Mouse (Mus musculus): ENCODE data around the gene Rala.
"Not testable (repeated sequence)": the region's sequence is repeated elsewhere in the genome, so short reads cannot be mapped to it uniquely, and the experiment has no call there.

Rala gene

DNA sequence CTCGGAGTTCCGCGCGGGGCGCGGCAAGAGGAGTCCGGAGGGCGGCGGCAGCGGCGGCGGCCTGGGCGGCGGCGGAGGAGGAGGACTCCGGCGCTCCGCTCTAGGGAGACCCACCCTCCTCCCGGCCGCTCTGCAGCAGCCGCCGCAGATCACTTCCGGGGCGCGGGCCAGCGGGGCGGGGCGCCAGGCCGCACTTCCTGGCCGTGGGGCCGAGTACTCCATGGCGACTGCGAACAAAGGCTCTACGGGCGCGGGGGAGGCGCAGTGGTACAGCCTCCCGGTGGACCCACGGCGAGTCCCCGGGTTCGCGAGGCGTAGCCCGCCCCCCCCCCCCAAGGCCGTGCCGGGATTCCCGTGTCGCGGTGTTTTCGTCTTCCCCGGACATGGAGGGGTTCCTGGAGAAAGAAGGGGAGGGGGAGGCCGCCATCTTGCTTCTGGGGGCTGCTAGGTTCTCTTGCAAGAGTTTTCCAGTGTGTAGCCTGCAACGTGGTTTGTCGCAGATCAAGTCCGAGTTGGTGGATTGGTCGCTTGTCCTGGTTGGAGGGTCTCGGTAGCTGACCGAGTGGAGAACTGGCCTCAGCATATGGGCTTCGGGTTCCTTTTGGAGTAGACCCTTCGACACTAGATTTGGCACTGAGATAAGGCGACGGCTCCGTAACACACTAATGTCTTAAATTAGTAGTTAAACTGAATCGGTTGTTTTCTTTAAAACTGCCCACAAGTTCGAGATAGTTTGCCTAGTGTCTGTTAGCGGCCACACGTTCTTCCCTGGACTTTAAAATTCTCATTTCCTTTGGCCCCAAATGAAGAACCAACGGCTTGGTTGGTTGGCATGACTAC, at the start of gene Rala:
Gene Rala, minus strand, starts transcription at position 162 of the 840 bp plus-strand sequence.
- DNase-seq = peak; percentile 91 to 95

DNA sequence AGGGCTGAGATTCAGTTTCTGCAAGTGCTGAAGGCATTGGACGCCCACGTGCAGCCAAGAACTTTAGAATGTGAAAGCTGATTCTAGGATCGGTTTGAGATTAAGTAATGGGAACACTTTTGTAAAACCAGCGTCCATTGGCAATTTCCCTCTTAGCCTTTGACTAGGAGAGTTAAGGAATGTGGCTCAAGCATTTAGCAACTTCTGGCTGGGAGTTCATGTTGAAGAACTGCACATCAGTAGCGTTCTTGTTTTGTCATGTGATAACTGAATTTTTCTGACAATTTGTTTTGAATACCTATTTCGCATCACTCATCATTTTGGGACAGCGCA, 49.4 kb upstream of the Rala start:
- no peak for DNase-seq

DNA sequence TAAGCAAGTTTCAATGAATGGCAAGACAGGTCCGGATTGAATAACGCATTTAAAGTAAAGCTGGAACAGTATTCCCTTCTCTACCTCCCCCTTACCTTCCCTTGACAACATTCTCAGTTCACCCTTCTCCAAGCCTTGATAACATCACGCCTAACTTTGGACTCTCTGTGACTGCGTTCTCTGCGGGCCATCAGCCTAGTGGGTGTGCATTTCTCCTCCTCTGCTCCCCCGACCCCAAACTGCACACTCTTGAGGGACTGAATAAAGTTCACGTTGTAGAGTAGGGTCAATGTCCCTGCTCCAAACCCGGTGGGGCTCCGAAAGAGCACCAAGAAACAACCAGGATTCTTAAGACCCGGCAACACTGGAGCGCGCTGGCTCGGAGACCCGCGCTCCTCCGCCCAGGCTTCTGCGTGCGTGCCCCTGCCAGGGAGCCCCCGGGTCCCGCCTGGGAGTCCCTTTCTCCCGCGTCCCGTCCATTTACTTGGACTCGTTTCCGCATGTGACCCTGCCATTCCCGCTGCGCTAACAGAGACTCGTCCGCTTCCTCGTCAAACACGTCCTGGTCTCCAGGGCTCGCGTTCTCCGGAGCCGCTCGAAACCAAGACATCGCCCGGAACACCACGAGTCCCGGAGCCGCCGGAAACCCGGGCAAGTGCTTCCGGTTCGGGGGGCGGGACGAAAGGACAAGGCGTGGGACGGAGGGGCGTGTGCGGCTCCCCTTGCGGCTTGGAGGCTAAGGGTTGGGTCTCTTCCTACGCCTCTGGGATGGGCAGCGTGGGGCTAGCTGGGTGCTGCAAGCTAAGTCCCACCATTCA, 48.9 kb upstream of the Rala start, which contains the start of gene Yae1d1:
Gene Yae1d1, minus strand, starts transcription at position 653 of the 818 bp plus-strand sequence.
- peak; percentile 90 to 92 for DNase-seq

DNA sequence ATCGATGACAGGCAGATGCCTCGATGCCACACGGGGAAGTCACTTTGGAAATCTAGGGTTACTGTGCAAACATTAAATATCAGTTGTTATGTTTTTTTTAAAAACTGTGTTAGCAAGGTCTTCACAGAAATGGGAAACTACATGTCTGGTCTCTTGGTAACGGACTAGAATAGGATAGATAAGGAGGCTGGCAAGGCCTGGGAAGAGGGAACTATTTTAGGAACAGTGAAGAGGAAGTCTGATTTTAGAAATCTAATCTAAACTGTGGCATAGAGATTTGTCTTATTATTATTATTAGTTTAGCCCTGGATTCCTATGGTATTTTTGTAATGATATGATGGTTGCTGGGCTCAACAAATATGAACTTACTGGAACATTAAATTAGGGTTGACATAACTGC, 48.0 kb upstream of the Rala start:
- no peak for DNase-seq

DNA sequence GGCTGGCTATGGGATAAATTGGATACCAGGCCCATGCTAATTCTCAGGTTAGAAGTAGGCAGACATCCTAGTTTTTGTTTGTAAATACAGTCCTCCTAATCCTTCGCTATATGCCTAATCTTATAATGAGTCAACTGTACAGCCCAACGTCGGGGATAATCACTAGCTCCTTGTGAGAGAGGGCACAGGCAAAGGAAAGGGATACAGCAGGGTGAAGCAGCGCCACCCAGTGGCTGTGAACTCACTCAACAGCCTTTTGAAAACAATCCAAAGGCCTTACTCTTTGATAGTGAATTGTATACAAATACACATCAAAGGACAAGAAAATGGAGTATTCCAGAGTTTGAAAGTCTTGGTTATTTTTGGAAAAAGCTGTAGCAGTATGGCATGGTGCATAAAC, 39.2 kb upstream of the Rala start:
- peak in 1 of 2 experiments; percentile 9 for DNase-seq

DNA sequence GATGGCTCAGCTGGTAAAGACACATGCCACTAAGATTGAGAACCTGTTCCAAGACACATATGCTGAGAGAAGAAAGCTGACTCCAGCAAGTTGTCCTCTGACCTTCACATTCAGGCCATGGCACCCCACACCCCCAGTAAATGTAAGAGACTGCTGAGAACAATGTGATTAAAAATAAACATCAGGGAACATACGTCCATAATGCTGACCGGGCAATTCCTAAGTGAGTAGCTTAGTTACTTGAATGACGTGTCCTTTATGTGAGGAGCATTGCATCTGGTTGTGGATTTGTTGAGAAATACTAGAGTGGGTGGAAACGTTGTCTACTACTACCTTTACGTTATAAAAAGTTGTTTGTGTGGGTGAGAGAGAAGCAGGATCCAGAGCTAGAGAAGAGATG, 38.6 kb upstream of the Rala start:
- DNase-seq = no peak

DNA sequence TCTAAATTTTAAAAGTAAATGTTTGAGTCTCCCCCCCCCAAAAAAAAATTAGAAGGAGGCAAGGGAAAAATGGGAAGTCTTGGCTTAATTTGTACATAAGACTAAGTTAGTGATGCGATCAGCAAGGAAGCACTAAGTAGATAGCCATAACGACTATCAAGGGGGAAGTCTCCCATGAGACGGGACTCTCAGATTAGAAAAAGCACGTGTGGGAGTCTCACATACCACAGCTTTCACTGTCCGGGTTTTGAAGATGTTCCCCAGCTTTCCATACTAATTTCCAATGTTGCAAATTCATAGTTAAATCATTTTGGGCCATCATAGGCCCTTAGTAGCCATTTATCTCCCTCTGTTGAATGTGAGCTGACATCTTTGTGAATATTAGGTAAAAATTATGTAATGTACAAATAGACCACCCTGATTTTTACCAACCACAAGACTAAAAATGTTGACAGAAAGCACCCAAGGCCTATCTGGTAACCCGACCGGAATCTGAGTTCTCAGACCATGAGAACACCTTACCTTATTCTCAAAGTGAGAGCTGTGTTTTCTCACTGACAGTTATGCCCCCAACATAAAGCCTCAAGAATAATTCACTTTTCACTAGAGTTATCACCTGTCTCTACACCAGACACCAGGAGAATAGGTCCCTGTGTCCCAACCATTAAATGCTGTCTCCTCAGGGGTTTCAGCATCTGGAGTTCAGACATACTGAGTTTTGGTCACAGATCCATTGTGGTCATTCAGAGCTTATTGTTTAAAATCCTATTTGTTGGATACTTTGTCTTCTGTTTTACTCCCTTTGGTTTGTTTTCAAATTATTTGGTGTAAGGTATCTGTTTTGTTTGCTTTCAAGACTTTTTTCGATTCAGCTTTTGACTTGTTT, 33.1 kb upstream of the Rala start:
- DNase-seq = no peak

DNA sequence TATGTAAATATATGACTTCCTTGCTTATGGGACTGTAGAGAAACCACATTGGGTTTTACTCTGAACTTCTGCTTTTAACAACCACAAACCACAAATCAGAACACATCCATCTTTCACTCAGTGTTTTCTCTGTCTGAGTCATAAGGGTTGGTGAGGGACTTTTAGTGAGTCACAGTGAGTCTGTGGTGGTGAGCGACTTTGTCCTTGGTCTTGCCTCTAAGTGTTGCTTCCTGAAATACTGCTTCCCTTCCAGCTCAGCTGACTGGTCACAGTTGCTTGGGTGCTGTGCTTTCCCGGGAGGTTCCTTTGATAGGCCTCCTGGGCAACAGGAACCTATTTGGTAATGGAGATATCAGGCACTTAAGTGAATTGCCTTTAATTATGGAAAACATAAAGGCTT, 31.9 kb upstream of the Rala start:
- no peak for DNase-seq

DNA sequence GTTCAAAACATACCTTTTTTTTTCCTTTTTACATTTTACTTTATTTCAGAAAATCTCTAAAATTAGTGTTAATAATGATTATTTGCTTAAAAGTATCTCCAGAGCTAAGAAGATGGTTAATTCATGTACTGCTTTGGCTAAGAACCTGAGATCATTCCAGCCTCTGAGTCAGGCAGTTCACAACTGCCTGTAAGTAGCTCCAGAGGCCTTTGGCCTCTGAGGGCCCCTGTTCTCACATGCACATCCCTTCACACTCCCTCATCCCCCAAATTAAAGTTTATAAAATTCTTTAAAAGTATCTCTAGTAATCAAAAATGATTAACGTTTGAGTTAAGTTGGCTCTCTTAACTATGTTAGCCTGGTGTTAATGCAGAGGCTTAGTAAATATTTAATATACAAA, 31.4 kb upstream of the Rala start:
- no peak for DNase-seq

DNA sequence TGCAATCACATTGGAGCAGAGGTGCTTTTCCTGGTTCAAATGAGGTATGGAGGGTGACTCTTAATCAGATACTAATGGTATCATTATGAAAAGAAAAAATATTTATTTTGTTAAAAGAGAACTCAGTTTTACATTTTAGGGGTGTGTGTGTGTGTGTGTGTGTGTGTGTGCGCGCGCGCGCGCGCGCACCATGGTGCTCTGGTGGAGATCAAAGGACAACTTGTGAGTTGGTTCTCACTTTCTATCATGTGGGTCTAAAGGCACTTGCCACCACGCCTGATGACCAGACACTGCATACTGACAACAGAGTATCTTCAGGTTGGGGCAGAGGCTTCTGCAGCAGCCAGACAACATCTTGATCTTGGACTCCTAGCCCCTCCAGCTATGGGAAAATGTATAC, 30.7 kb upstream of the Rala start:
- no peak for DNase-seq

DNA sequence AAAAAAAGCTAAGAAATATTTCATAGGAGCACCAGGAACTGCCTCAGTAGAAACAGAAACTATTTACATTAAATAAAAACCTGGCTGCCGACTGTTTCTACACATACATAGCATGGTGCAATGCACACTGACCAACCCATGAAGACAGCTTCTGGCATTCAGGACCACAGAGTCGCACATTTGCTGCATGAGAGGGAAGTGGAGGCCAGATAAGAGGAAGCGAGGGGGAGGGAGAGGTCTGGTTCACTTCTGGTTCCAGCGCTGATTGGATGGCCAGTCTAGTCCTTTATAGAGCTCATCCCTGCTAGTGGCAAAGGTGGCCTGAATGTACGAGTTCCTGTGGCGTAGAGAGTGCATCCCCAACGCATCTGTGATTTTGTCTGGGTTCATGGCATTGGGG, 16.6 kb upstream of the Rala start:
- DNase-seq = no peak

DNA sequence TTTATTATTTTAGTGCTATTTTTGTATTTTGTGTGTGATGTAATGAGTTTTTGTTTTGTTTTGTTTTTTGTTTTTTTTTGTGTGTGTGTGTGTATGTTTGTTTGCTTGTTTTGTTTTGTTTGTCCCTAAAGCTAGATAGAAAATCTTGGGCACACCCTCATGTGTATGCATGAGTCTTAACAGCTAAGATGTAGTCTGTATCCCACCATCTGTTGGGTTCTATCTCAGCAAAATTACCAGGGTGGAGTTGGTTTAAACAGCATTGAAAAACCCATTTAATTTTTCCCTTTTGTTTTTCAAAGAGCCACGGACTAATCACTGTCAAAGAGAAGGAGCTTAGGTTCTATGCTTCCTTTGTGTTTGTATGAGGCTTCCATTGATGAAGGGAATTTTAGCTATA, 10.2 kb upstream of the Rala start:
- DNase-seq = no peak

DNA sequence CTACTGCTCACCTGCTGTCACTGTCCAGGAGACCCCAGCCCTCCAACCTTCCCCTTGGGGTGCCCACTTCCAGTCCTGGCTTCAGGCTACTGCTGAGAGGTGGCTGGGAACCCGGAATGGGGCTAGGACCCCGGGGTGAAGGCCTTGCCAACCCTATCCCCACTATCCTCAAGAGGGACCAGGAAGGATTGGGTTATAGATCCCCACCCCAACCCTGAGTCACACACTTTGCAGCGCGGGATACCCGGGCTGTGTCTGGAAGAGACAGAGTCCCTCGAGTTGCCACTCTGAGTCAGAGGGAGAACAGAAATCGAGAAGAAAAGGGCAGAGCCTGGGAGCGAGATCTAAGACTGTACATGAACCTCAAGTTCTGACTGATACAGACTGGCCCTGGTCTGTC, 6.5 kb upstream of the Rala start:
- DNase-seq = not testable (repeated sequence)

DNA sequence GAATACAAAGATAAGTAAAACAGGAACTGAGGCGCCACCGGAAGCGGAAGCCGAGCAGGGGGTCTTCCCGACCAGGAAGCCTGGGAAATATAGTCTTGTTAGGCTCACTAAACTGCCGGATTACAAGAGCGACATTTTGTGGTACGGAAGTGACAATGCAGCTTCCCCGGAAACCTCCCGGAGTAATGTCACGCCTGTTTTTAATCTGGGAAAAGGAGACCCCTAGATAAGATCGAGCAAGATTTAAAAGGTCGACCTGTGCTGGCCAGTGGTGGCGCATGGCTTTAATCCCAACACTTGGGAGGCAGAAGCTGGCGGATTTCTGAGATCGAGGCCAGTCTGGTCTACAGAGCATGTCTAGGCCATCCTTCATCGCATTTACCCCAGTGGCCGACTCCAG, 5.5 kb upstream of the Rala start:
- DNase-seq = no peak

DNA sequence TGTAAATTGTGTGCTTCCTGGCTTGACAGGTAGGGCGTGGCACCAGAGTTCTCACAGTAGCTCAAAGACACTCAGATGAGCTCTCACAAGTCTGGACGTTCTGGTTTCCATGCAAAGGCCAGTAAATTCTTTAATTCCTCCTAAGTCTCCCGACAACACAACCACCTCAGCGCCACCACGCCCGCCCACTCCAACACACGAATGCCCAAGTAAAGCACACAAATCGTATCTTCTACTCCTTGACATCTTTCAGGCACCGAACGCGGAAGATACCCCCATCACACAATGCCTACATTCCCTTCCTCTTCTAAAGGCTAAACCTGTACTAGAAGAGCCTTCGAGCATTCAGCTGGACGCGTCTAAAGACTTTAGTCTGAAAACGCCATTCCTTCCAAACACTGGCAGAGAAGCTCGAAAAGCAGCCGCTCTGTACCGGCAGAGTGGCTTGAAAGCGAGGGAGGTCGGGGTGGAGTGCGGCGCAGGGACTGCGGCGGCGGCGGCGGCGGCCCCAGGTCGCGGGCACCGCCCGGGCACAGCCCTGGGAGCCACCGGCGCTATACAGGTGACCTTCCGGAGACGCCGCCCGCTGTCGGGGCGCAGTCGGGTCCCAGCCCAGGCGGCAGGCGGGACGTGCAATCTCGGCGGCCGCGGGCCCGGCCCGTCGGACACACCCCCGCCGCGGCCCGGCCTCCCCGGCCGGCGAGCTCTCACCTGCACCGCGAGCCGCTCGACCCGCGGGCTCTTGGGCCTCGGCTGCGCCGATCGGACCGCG, 547 bp downstream of the Rala start:
- peak in 1 of 2 experiments; percentile 20 for DNase-seq

DNA sequence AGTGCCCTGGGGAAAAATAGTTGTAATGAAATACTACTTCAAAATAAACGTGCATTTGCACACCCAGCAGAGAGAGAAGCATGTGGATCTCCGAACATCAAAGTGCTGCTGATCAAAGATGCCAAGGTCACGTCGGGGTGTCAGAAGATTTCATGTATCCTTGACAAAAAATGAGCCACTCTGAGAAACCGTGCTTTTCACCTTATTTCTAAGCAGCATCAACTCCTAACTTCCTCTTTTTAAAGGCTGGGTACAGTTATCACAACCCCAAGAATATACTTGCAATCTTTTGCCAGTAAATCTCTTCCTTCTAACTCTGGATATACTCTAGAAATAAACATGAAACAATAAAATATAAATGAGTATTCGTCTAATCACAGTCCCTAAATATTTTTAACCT, 1.7 kb downstream of the Rala start:
- DNase-seq = no peak

DNA sequence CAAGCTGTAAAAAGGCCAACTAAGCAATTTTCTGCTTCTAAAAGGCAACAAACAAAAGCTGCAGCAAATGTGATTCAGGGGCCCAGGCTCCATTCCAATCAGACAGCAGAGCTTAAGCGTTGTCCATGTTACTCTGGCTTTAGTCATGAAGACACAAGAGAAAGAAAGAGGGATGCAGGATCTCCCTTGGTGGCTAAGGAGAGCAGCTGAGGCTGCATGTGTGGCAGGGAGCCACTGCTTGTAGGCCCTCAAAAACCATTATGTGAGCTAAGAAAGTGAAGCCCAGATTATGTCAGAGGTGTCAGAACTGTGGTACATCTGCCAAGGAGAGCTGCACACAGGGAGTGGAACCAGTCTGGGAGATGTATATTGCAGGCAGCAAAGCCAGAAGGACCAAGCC, 36.7 kb downstream of the Rala start:
- no peak for DNase-seq

DNA sequence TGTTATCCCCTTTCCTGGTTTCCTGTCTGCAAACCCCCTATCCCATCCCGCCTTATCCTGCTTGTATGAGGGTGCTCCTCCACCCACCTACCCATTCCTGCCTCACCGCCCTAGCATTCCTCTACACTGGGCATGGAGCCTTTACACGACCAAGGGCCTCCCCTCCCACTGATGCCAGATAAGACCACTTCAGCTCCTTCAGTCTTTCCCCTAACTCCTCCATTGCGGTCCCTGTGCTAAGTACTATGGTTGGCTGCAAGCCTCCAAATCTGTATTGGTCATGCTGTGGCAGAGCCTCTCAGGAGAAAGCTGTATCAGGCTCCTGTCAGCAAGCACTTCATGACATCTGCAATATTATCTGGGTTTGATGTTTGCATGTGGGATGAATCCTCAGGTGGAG, 42.6 kb downstream of the Rala start:
- no peak for DNase-seq

DNA sequence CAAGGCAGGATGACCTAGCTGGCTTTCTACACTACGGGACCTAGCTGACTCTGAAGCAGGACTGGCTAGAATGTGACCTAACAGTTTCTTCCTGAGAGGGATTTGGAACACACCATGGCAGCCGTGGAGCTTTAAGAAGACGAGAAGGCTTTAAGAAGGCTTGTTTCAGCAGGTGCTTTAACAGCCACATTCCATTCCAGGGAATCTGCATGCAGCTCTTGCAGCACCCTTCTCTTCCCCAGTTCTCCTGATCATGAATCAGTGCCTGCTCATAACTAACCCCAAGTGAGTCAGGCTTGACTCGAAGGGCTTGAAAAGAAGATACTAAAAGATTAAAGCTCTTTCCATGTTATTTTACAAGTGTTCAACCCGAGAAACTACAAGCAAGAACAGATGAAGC, 43.4 kb downstream of the Rala start:
- DNase-seq = no peak

DNA sequence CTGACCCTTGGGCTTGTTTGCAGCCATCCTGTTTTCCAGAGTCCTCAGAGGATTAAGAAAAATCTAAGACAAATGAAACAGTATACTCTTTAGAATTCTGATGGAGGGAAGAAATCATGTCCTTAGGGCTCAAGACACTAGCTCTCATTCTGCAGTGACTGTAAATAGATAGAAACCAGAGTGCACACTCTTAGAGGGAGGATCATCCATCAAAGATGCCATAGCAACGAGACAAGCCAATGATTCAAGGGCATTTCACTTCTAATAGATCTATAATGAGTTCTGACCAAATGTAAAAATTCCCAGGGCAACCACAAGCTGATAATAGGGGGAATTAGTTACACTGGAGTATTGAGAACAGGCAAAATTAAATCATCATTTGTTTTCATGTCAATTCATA, 47.0 kb downstream of the Rala start:
- DNase-seq = no peak

DNA sequence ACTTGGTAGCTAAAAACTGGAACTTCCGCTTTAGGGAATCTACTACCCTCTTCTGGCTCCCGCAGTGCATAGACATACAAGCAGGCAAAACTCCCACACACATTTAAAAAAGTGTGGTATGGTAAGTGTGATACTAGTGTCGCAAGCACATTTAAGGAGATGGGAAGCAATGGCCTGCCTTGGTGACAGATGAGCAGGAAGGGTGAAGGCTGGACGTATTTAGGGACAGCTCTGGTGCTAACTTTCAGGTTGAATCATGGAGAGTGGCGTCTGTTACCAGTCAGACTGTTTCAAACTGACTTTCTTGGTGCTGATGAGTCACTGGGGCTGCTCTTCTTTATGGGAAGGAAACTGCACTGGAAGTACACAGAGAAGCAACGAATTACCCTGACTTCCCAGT, 52.5 kb downstream of the Rala start:
- DNase-seq = no peak

DNA sequence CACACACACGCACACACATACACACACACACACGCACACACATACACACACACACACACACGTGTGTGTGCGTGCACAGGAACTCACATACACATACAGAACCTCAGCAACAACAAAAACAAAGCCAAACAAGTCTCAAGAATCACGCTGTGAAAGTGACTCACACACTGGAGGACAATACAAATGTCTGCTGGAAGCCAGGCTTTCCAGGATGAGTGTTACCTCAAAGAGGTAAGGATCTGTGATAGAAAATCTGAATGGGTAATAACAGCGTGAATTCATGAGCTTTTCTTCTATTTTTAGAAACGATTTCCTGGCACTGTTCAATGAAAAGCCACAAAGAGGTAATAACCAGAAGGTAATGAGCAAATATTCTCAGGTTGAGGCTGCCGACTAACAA, 59.8 kb downstream of the Rala start:
- no peak for DNase-seq

Data from thymus, postnatal 36 days (tissue).